Mouse (Mus musculus) cortical plate, adult 2 months (tissue): ENCODE results near the gene Ust.

Source experiments
- CTCF ChIP-seq: fragments of 200-500 bp; IDR thresholded peaks from 2 replicates; pipeline ENCODE4 v1.5.1; 2011; ENCODE audit warnings: mild to moderate bottlenecking, control low read depth, low read length; ENCODE audit not compliant: insufficient read depth; ENCODE audit errors: extremely low read depth
- POLR2A ChIP-seq: fragments of 200-500 bp; IDR thresholded peaks from 2 replicates; pipeline ENCODE4 v1.6.1; 2011; ENCODE audit warnings: mild to moderate bottlenecking, low read length, control low read depth; ENCODE audit not compliant: insufficient read depth; ENCODE audit errors: extremely low read depth

- TF ChIP-seq POLR2A: no peak
- TF ChIP-seq CTCF: no peak
Observed at GRCm38 (mm10) chr10:8469516-8469915, 49.1 kb downstream of the Ust start.
